Mouse (Mus musculus): Measurements from ENCODE around the gene Atp8a1. TPM values are rescaled to one million over a fixed set of nuclear protein-coding genes. Genes with fewer than 3 reads are reported as not detected.
A peak's percentile ranks its signal among the peaks of the same experiment; 100 is the strongest.

Gene Atp8a1
- polyA plus RNA-seq, 1 experiment from 2014 or later, result 26.9 TPM

GRCm38 (mm10) chr5:67733150-67733549 is 114.1 kb downstream of the Atp8a1 start:
- Histone ChIP-seq H3K27ac (ENCODE audit: low read depth, low read length) (no peak overlapping the region), H3K27me3 (ENCODE audit: control insufficient read depth, insufficient read depth, low read length) (no peaks in the 10 kb centered on the region), H3K9me3 (ENCODE audit: control insufficient read depth, low read length) (no peaks in the 10 kb centered on the region), H3K4me2 (ENCODE audit: low read depth) (no peak overlapping the region), H3K4me3 (ENCODE audit: low read depth, low read length) (no peak overlapping the region), H3K36me3 (ENCODE audit: control insufficient read depth, insufficient read depth, low read length) (no peaks in the 10 kb centered on the region), H3K9ac (ENCODE audit: low read length) (no peak overlapping the region), H3K4me1 (ENCODE audit: control insufficient read depth, insufficient read depth, low read length) (no peaks in the 10 kb centered on the region)
- ATAC-seq (ENCODE audit: insufficient read depth, low FRiP score, low TSS enrichment) (no peak), DNase-seq (ENCODE audit: low spot score) (no peak)
- WGBS, result 48% methylated on average over 6 of the region's 6 CpGs

DNA sequence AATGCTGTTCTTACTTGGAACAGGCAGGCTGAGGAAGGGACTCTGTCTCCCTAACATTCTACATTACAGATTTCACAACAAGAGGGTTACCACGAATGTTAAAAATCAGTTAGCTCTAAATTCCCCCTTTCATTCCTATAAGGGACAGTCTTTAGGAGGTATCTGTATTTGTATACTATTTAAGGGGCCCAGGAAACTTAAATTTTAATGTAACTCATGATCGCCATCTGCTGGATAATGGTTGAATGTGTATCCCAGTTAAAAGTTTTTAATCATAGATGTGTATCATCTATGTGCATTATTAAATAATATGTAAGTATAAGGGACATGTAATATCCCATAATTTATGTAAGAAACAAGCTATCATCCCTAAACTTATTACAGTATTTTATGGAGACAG is 119.5 kb downstream of the Atp8a1 start:
- WGBS, result 15% methylated on average over 2 of the region's 2 CpGs
- H3K27ac ChIP-seq (ENCODE audit: low read depth, low read length), result no peak overlapping the region
- no peaks in the 10 kb centered on the region for H3K27me3 ChIP-seq (ENCODE audit: control insufficient read depth, insufficient read depth, low read length)
- no peak overlapping the region for H3K4me3 ChIP-seq (ENCODE audit: low read depth, low read length)
- no peaks in the 10 kb centered on the region for H3K9me3 ChIP-seq (ENCODE audit: control insufficient read depth, low read length)
- no peak overlapping the region for H3K9ac ChIP-seq (ENCODE audit: low read length)
- no peaks in the 10 kb centered on the region for H3K36me3 ChIP-seq (ENCODE audit: control insufficient read depth, insufficient read depth, low read length)
- no peaks in the 10 kb centered on the region for H3K4me1 ChIP-seq (ENCODE audit: control insufficient read depth, insufficient read depth, low read length)
- DNase-seq (ENCODE audit: low spot score) (no peak), ATAC-seq (ENCODE audit: insufficient read depth, low FRiP score, low TSS enrichment) (no peak)
- no peak overlapping the region for H3K4me2 ChIP-seq (ENCODE audit: low read depth)

DNA sequence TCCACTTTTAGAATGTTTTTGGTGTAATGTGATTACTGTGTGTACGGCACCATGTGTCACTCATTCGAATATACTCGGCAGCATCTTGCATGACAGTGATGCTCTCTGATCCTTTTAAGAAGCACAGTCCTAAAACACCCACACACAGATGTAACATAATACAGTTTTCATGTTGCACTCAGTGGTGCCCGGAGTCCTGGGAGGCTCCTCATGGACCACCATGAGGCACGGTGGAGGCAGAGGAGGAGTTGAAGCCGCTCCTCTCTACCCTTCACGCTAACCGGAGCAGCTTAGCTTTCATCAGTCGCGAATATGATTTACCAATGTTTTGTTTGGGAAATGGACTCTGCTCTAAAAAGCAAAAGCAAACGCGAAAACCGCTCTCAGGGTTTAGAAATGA is 120.4 kb downstream of the Atp8a1 start:
- ATAC-seq (ENCODE audit: insufficient read depth, low FRiP score, low TSS enrichment), result no peak
- 85% methylated on average over 13 of the region's 13 CpGs for WGBS
- H3K27ac ChIP-seq (ENCODE audit: low read depth, low read length), result no peak overlapping the region
- DNase-seq (ENCODE audit: low spot score), result no peak
- no peak overlapping the region for H3K9ac ChIP-seq (ENCODE audit: low read length)
- H3K36me3 ChIP-seq (ENCODE audit: control insufficient read depth, insufficient read depth, low read length), result no peaks in the 10 kb centered on the region
- no peak overlapping the region for H3K4me3 ChIP-seq (ENCODE audit: low read depth, low read length)
- H3K9me3 ChIP-seq (ENCODE audit: control insufficient read depth, low read length), result no peaks in the 10 kb centered on the region
- H3K4me2 ChIP-seq (ENCODE audit: low read depth), result no peak overlapping the region
- H3K27me3 ChIP-seq (ENCODE audit: control insufficient read depth, insufficient read depth, low read length), result no peaks in the 10 kb centered on the region
- no peaks in the 10 kb centered on the region for H3K4me1 ChIP-seq (ENCODE audit: control insufficient read depth, insufficient read depth, low read length)

DNA sequence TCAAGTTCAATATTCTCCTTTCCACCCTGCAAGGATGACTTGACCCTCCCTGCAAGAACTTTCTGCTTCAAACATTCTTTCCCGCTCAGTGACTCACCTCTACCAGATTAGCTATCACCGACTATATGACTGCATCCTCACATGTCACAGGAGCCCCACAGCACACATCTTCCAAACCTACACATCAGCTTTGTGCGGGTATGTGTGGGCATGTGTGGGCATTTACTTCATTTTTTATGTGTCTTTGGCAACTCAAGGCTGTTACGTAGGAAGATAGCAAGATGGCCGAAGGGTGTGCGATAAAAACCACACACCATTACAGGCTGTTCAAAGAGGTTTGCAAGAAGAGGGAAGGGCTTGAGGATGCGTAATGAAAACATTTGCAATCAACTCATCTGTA is 145.6 kb downstream of the Atp8a1 start:
- H3K4me3 ChIP-seq (ENCODE audit: low read depth, low read length), result no peak overlapping the region
- ATAC-seq (ENCODE audit: insufficient read depth, low FRiP score, low TSS enrichment), result no peak

DNA sequence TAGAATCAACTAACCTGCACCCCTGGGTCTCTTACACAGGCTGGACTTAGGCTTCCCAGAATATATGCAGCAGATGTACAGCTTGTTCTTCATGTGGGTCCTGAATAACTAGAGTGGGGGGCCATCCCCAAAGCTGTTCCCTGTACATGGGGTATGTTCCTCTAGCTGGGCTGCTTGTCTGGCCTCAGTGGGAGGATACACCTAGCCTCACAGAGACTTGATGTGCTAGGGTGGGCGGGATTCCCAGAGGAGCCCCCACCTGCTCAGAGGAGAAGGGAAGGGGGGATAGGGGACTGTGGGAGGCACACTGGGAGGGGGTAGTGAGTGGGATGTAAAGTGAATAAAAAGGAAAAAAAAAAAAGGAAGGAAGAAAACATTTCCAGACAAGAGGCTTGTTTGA is 147.8 kb downstream of the Atp8a1 start:
- ATAC-seq (ENCODE audit: insufficient read depth, low FRiP score, low TSS enrichment) (no peak), DNase-seq (ENCODE audit: low spot score) (no peak)
- H3K4me3 ChIP-seq (ENCODE audit: low read depth, low read length), result no peak overlapping the region
- 91% methylated on average over 1 of the region's 1 CpGs for WGBS
- H3K9ac ChIP-seq (ENCODE audit: low read length), result no peak overlapping the region
- H3K27me3 ChIP-seq (ENCODE audit: control insufficient read depth, insufficient read depth, low read length), result no peaks in the 10 kb centered on the region
- no peak overlapping the region for H3K4me2 ChIP-seq (ENCODE audit: low read depth)
- H3K9me3 ChIP-seq (ENCODE audit: control insufficient read depth, low read length), result no peaks in the 10 kb centered on the region
- H3K4me1 ChIP-seq (ENCODE audit: control insufficient read depth, insufficient read depth, low read length), result no peaks in the 10 kb centered on the region
- H3K36me3 ChIP-seq (ENCODE audit: control insufficient read depth, insufficient read depth, low read length), result no peaks in the 10 kb centered on the region
- no peak overlapping the region for H3K27ac ChIP-seq (ENCODE audit: low read depth, low read length)

More for the DNA sequence above, 145.6 kb downstream of the Atp8a1 start:
- DNase-seq (ENCODE audit: low spot score), result no peak
- no peak overlapping the region for H3K9ac ChIP-seq (ENCODE audit: low read length)
- no peaks in the 10 kb centered on the region for H3K27me3 ChIP-seq (ENCODE audit: control insufficient read depth, insufficient read depth, low read length)
- 96% methylated on average over 7 of the region's 7 CpGs for WGBS
- H3K4me1 ChIP-seq (ENCODE audit: control insufficient read depth, insufficient read depth, low read length), result no peaks in the 10 kb centered on the region
- H3K36me3 ChIP-seq (ENCODE audit: control insufficient read depth, insufficient read depth, low read length), result no peaks in the 10 kb centered on the region
- no peaks in the 10 kb centered on the region for H3K9me3 ChIP-seq (ENCODE audit: control insufficient read depth, low read length)
- H3K27ac ChIP-seq (ENCODE audit: low read depth, low read length), result no peak overlapping the region
- no peak overlapping the region for H3K4me2 ChIP-seq (ENCODE audit: low read depth)

DNA sequence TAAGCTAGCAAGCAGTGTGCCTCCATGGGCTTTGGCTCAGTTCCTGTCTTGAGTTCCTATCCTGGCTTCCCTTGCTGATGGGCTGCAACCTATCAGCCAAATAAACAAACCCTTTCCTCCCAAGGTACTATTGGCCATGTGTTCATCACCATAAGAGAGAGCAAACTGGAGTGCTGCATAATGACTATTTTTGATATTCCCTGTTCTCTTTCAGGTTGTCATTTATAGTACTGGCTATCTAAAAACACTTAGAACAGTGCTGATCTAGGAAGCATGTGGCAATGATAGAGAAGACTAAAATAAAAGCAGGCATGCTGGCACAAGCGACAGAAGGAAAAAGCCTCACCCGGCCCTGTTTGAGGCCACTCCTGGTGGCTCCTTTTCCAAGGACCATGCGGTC is 149.1 kb downstream of the Atp8a1 start:
- WGBS, result 92% methylated on average over 3 of the region's 3 CpGs

GRCm38 (mm10) chr5:67696741-67697596 is 150.3 kb downstream of the Atp8a1 start:
- Histone ChIP-seq H3K27ac (ENCODE audit: low read depth, low read length) (peak overlapping the region; percentile 20; the same call in 1 of the 2 replicates), H3K9me3 (ENCODE audit: control insufficient read depth, low read length) (no peaks in the 10 kb centered on the region), H3K4me1 (ENCODE audit: control insufficient read depth, insufficient read depth, low read length) (no peaks in the 10 kb centered on the region), H3K4me3 (ENCODE audit: low read depth, low read length) (no peak overlapping the region), H3K4me2 (ENCODE audit: low read depth) (no peak overlapping the region), H3K27me3 (ENCODE audit: control insufficient read depth, insufficient read depth, low read length) (no peaks in the 10 kb centered on the region), H3K9ac (ENCODE audit: low read length) (no peak overlapping the region), H3K36me3 (ENCODE audit: control insufficient read depth, insufficient read depth, low read length) (no peaks in the 10 kb centered on the region)
- WGBS, result 17% methylated on average over 12 of the region's 12 CpGs
- ATAC-seq (ENCODE audit: insufficient read depth, low FRiP score, low TSS enrichment), result peak; percentile 45
- DNase-seq (ENCODE audit: low spot score), result peak; percentile 26

More for the DNA sequence above, 149.1 kb downstream of the Atp8a1 start:
- Histone ChIP-seq H3K27ac (ENCODE audit: low read depth, low read length) (no peak overlapping the region), H3K27me3 (ENCODE audit: control insufficient read depth, insufficient read depth, low read length) (no peaks in the 10 kb centered on the region), H3K4me1 (ENCODE audit: control insufficient read depth, insufficient read depth, low read length) (no peaks in the 10 kb centered on the region), H3K4me2 (ENCODE audit: low read depth) (no peak overlapping the region), H3K36me3 (ENCODE audit: control insufficient read depth, insufficient read depth, low read length) (no peaks in the 10 kb centered on the region), H3K9me3 (ENCODE audit: control insufficient read depth, low read length) (no peaks in the 10 kb centered on the region), H3K9ac (ENCODE audit: low read length) (no peak overlapping the region), H3K4me3 (ENCODE audit: low read depth, low read length) (no peak overlapping the region)
- no peak for ATAC-seq (ENCODE audit: insufficient read depth, low FRiP score, low TSS enrichment)
- no peak for DNase-seq (ENCODE audit: low spot score)

- Histone ChIP-seq H3K27ac (ENCODE audit: low read depth, low read length) (no peak overlapping the region), H3K9me3 (ENCODE audit: control insufficient read depth, low read length) (no peaks in the 10 kb centered on the region), H3K4me2 (ENCODE audit: low read depth) (no peak overlapping the region), H3K4me3 (ENCODE audit: low read depth, low read length) (no peak overlapping the region), H3K27me3 (ENCODE audit: control insufficient read depth, insufficient read depth, low read length) (no peaks in the 10 kb centered on the region), H3K4me1 (ENCODE audit: control insufficient read depth, insufficient read depth, low read length) (no peaks in the 10 kb centered on the region), H3K9ac (ENCODE audit: low read length) (no peak overlapping the region), H3K36me3 (ENCODE audit: control insufficient read depth, insufficient read depth, low read length) (no peaks in the 10 kb centered on the region)
- DNase-seq (ENCODE audit: low spot score), result no peak
- 92% methylated on average over 14 of the region's 14 CpGs for WGBS
- no peak for ATAC-seq (ENCODE audit: insufficient read depth, low FRiP score, low TSS enrichment)
Observed at GRCm38 (mm10) chr5:67695055-67695710, 152.1 kb downstream of the Atp8a1 start.

DNA sequence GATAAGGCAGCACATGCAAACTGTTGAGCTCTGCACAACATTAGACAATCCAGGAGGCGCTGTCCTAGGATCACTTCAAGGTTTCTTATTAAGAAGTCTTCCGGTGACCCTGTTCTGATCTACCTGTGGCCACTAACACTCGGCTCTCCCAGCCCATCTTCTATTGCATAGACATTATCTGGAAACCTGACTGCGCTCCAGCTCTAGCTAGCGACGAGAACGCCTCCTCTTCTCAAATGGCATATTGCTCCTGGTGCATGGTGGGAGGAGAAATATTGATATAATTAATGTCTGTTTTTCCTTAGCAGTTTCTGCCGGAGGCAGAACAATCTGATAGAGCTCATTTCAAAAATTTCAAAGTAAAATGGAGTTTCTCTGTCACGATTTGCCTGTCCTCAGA is 156.9 kb downstream of the Atp8a1 start:
- no peaks in the 10 kb centered on the region for H3K27me3 ChIP-seq (ENCODE audit: control insufficient read depth, insufficient read depth, low read length)
- WGBS, result 96% methylated on average over 9 of the region's 9 CpGs
- no peak for ATAC-seq (ENCODE audit: insufficient read depth, low FRiP score, low TSS enrichment)

More for the DNA sequence above, 156.9 kb downstream of the Atp8a1 start:
- no peak overlapping the region for H3K4me3 ChIP-seq (ENCODE audit: low read depth, low read length)
- H3K27ac ChIP-seq (ENCODE audit: low read depth, low read length), result no peak overlapping the region
- no peak overlapping the region for H3K9ac ChIP-seq (ENCODE audit: low read length)
- H3K4me2 ChIP-seq (ENCODE audit: low read depth), result no peak overlapping the region
- no peak for DNase-seq (ENCODE audit: low spot score)
- H3K4me1 ChIP-seq (ENCODE audit: control insufficient read depth, insufficient read depth, low read length), result no peaks in the 10 kb centered on the region
- no peaks in the 10 kb centered on the region for H3K9me3 ChIP-seq (ENCODE audit: control insufficient read depth, low read length)
- no peaks in the 10 kb centered on the region for H3K36me3 ChIP-seq (ENCODE audit: control insufficient read depth, insufficient read depth, low read length)

Data from neural tube, embryonic 11.5 days (tissue).